Mouse (Mus musculus): Measurements from ENCODE around the gene Plk2. TPM values are rescaled to one million over a fixed set of nuclear protein-coding genes. Genes with fewer than 3 reads are reported as not detected.
"Not testable (repeated sequence)": the region's sequence is repeated elsewhere in the genome, so short reads cannot be mapped to it uniquely, and the experiment has no call there.

Gene Plk2
- polyA plus RNA-seq, 2 experiments = 59.5 to 119 TPM

DNA sequence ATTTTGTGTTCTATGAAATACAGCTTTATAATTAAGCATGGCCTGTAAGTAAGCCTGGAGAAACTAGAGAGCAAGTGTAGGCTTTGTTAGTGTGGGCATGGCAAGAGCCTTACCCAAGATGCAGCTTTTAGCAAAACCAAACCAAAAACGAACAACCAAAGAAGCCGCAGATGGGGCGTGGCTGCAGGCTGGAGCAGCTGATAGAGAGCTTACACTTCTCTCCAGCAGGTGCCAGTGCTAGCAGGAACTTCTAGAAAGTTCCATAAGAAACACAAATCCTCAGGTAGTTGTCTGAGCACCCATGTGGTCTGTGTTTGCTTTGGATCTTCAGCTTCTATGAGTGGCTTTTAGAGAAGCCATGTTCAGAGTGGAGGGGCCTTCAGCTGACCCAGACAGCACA, 28.4 kb upstream of the Plk2 start:
- DNase-seq (ENCODE audit: low spot score) (no peak), ATAC-seq (ENCODE audit: low FRiP score, low read depth) (no peak)
- H3K27ac ChIP-seq (replicated peaks; ENCODE audit: low read depth, low read length) = no peak overlapping the region
- 93% methylated on average over 3 of the region's 3 CpGs for WGBS
- H3K9ac ChIP-seq (ENCODE audit: low read depth, low read length, severe bottlenecking) = no peak overlapping the region
- H3K4me3 ChIP-seq (replicated peaks; ENCODE audit: low read length) = no peak overlapping the region
- H3K36me3 ChIP-seq (ENCODE audit: control insufficient read depth, insufficient read depth, low read length) = no peaks in the 10 kb centered on the region
- no peaks in the 10 kb centered on the region for H3K9me3 ChIP-seq (ENCODE audit: control insufficient read depth, low read length)
- no peaks in the 10 kb centered on the region for H3K4me1 ChIP-seq (ENCODE audit: control insufficient read depth, insufficient read depth, low read length)
- TF ChIP-seq POLR2A (IDR thresholded peaks at IDR 0.05; ENCODE audit: borderline replicate concordance, extremely low read depth, insufficient read depth, insufficient read length) = no peak
- no peak overlapping the region for H3K4me2 ChIP-seq (replicated peaks; ENCODE audit: low read depth, low read length, severe bottlenecking)
- H3K27me3 ChIP-seq (ENCODE audit: control insufficient read depth, insufficient read depth, low read length) = no peaks in the 10 kb centered on the region

DNA sequence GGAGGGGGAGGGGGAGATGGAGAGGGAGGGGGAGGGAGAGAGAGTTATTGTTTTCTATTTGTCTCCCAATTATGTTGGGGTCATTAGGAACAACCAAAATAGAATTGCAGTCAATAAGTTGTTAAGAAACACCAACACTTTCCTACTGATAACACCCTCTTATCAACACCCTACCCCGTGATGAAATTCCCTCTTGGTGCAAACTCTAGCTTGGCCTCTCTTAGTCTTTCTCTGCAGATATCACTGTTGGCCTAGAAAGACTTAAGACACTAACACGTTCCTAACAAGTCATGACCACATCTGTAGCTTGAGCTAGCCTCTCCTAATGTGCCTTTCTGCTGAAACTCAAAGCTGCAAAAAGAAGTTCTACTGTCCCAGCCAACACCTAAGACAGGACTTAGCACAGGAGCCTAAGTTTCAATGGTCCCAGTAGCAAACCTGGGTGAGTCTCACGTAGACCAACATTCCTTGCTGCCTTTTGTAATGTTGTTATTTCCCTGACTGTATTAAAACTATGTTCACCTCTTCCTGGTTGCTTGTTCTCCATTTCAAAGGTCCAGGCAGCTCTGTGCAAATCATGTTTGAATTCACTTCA, 26.8 kb upstream of the Plk2 start:
- Histone ChIP-seq H3K4me3 (replicated peaks; ENCODE audit: low read length) (no peak overlapping the region), H3K27me3 (ENCODE audit: control insufficient read depth, insufficient read depth, low read length) (no peaks in the 10 kb centered on the region), H3K9me3 (ENCODE audit: control insufficient read depth, low read length) (no peaks in the 10 kb centered on the region), H3K4me2 (replicated peaks; ENCODE audit: low read depth, low read length, severe bottlenecking) (no peak overlapping the region), H3K27ac (replicated peaks; ENCODE audit: low read depth, low read length) (no peak overlapping the region), H3K4me1 (ENCODE audit: control insufficient read depth, insufficient read depth, low read length) (no peaks in the 10 kb centered on the region), H3K36me3 (ENCODE audit: control insufficient read depth, insufficient read depth, low read length) (no peaks in the 10 kb centered on the region), H3K9ac (ENCODE audit: low read depth, low read length, severe bottlenecking) (no peak overlapping the region)
- no peak for DNase-seq (ENCODE audit: low spot score)
- ATAC-seq (ENCODE audit: low FRiP score, low read depth) = no peak
- WGBS = 84% methylated on average over 3 of the region's 3 CpGs
- no peak for TF ChIP-seq POLR2A (IDR thresholded peaks at IDR 0.05; ENCODE audit: borderline replicate concordance, extremely low read depth, insufficient read depth, insufficient read length)

DNA sequence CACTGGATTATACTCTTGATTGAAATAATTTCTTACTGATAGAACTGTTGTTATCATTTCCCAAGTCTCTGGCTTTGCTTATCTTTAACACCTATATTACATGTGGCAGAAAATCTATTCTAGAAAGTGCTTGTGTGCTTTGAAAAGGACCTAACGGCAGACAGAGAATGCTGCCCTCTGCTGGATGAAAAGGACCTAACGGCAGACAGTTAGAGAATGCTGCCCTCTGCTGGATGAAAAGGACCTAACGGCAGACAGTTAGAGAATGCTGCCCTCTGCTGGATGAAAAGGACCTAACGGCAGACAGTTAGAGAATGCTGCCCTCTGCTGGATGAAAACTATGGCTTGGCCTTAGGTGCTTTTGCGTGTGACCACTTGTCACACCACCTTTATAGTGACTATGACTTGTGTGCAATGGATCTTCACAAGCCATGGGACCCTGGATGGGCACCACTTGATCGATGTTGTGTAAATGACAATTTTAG, 26.2 kb upstream of the Plk2 start:
- not testable (repeated sequence) for DNase-seq (ENCODE audit: low spot score); H3K27me3 ChIP-seq (ENCODE audit: control insufficient read depth, insufficient read depth, low read length); H3K4me1 ChIP-seq (ENCODE audit: control insufficient read depth, insufficient read depth, low read length)

DNA sequence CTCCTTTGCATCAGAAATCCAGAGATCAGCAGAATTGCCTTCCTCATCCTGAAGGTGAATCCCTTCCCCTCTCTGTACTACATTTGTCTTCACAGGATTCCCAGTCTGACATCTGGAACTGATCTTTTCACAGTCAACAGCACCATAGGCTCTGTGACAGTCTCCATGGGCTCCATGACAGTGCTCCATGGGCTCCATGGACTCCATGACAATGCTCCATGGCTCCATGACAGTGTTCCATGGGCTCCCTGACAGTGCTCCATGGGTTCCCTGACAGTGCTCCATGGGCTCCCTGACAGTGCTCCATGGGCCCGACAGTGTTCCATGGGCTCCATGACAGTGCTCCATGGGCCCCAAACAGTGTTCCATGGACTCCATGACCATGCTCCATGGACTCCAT, 25.2 kb upstream of the Plk2 start:
- no peak overlapping the region for H3K4me2 ChIP-seq (replicated peaks; ENCODE audit: low read depth, low read length, severe bottlenecking)
- no peaks in the 10 kb centered on the region for H3K27me3 ChIP-seq (ENCODE audit: control insufficient read depth, insufficient read depth, low read length)
- DNase-seq (ENCODE audit: low spot score) = no peak
- no peaks in the 10 kb centered on the region for H3K36me3 ChIP-seq (ENCODE audit: control insufficient read depth, insufficient read depth, low read length)
- no peak overlapping the region for H3K27ac ChIP-seq (replicated peaks; ENCODE audit: low read depth, low read length)
- no peak overlapping the region for H3K4me3 ChIP-seq (replicated peaks; ENCODE audit: low read length)
- H3K9me3 ChIP-seq (ENCODE audit: control insufficient read depth, low read length) = no peaks in the 10 kb centered on the region
- no peak overlapping the region for H3K9ac ChIP-seq (ENCODE audit: low read depth, low read length, severe bottlenecking)
- ATAC-seq (ENCODE audit: low FRiP score, low read depth) = no peak
- no peaks in the 10 kb centered on the region for H3K4me1 ChIP-seq (ENCODE audit: control insufficient read depth, insufficient read depth, low read length)
- TF ChIP-seq POLR2A (IDR thresholded peaks at IDR 0.05; ENCODE audit: borderline replicate concordance, extremely low read depth, insufficient read depth, insufficient read length) = no peak
- WGBS = 94% methylated on average over 1 of the region's 1 CpGs

More for the DNA sequence above, 26.2 kb upstream of the Plk2 start:
- not testable (repeated sequence) for H3K4me2 ChIP-seq (replicated peaks; ENCODE audit: low read depth, low read length, severe bottlenecking); ATAC-seq (ENCODE audit: low FRiP score, low read depth); H3K36me3 ChIP-seq (ENCODE audit: control insufficient read depth, insufficient read depth, low read length); H3K27ac ChIP-seq (replicated peaks; ENCODE audit: low read depth, low read length); H3K4me3 ChIP-seq (replicated peaks; ENCODE audit: low read length); H3K9me3 ChIP-seq (ENCODE audit: control insufficient read depth, low read length); H3K9ac ChIP-seq (ENCODE audit: low read depth, low read length, severe bottlenecking)
- 57% methylated on average over 6 of the region's 6 CpGs for WGBS

DNA sequence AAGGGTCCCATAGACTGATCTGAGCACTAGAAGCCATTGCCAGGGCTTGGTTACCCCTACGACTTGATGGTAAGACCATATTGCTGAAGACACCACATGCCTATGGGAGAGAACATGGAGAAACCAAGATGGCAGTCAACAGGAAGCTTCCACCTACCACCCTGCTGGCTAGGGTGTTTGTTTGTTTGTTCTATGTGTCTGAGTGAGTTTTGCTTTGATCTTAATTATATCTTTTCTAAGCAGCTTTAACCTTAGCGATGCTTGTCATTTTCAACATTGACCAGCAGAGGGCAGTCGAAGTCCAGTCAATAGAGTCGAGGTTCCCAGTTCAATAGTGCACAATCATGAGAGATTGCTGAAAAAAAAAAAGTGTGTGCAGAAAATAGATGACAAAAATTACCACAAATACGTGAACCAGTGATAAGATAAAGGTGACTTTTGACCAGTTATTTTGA, 12.4 kb upstream of the Plk2 start:
- no peak overlapping the region for H3K27ac ChIP-seq (replicated peaks; ENCODE audit: low read depth, low read length)
- no peak overlapping the region for H3K4me2 ChIP-seq (replicated peaks; ENCODE audit: low read depth, low read length, severe bottlenecking)
- H3K9ac ChIP-seq (ENCODE audit: low read depth, low read length, severe bottlenecking) = no peak overlapping the region
- DNase-seq (ENCODE audit: low spot score) (peak; percentile 82), ATAC-seq (ENCODE audit: low FRiP score, low read depth) (no peak)
- no peaks in the 10 kb centered on the region for H3K4me1 ChIP-seq (ENCODE audit: control insufficient read depth, insufficient read depth, low read length)
- TF ChIP-seq POLR2A (IDR thresholded peaks at IDR 0.05; ENCODE audit: borderline replicate concordance, extremely low read depth, insufficient read depth, insufficient read length) = no peak
- no peak overlapping the region for H3K4me3 ChIP-seq (replicated peaks; ENCODE audit: low read length)
- H3K36me3 ChIP-seq (ENCODE audit: control insufficient read depth, insufficient read depth, low read length) = no peaks in the 10 kb centered on the region
- H3K9me3 ChIP-seq (ENCODE audit: control insufficient read depth, low read length) = no peaks in the 10 kb centered on the region
- H3K27me3 ChIP-seq (ENCODE audit: control insufficient read depth, insufficient read depth, low read length) = no peaks in the 10 kb centered on the region
- WGBS = 21% methylated on average over 5 of the region's 5 CpGs
